Mouse (Mus musculus) thymus, postnatal 25 days (tissue): Measurements from ENCODE around the gene Zfp609.
"Not testable (repeated sequence)": the region's sequence is repeated elsewhere in the genome, so short reads cannot be mapped to it uniquely, and the experiment has no call there.

Experiments
- DNase-seq: peaks from one replicate; pipeline ENCODE4 v3.0.0; 2022

Zfp609 gene

GRCm38 (mm10) chr9:65811784-65812183 is 15.6 kb downstream of the Zfp609 start:
- DNase-seq: no peak

DNA sequence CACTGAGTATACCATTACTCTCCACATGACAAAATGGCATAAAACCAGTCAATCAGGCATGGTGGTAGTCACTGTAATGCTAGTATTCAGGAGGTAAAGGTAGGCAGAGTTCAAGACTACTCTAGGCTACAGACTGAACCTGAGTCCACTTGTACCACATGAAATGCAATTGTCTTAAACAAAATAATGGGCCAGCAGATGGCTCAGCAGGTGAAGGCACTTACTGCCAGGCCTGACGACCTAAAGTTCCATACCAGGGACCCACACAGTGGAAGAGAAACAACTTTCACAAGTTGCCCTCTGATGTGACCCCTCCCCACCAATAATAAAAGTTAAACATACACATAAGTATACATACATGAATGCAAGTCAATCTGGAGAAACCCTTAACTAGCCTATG is 19.5 kb downstream of the Zfp609 start:
- no peak for DNase-seq

DNA sequence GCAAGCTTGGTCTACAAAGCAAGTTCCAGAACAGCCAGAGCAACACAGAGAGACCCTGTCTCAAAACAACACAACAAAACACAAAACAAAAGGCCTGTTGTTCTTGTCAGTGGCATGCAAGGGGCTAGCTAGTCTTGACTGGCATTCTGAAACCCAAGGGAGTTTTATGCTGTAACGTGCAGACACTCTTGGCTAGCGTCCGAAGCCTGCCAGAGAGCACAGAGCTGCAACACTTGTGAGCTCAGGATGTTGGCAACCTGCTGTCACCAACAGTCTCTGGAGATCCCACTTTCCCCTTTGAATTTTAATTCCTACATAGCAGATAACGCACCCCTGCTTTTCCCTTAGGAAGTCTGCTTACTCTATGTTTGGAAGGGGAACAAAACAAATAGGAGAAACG is 20.1 kb downstream of the Zfp609 start:
- no peak for DNase-seq

DNA sequence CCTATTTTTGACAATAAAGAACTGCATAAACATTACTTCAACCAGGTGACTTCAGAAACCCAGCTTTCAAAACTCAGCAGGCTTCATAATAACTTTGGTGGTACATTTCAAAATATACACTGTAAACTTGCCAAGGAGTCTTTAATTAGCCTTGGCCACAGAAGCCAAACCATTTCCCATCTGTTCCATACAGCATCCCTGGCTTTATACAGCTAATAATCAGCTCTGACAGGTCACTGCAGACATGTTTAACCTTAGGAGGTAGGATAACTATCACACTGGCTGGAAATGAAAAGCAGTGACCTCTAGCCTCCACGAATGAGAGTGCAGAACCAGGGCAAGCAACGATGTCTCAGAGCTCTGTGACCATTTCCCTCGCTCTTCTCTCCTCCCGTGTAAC is 27.6 kb downstream of the Zfp609 start:
- no peak for DNase-seq

GRCm38 (mm10) chr9:65795651-65796050 is 31.7 kb downstream of the Zfp609 start:
- DNase-seq: no peak

DNA sequence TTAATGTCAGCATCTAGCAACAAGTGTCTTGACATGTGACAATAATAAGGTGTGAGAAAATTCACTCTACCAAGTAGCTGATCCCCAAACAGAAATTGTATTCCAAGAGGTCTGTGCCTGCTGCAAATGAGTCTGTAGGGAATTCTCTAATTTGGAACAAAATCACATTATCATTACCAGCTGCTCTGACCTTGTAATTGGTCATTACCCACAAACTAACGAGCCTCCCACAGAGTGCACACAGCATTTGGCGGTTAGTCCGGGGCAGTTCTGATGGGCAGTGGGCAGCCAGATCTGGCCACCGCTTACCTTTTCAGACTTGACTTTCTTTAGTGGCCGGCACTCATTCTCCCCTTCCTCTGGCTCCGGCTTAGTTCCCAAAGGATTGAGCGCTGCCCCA is 33.1 kb downstream of the Zfp609 start:
- DNase-seq: no peak

DNA sequence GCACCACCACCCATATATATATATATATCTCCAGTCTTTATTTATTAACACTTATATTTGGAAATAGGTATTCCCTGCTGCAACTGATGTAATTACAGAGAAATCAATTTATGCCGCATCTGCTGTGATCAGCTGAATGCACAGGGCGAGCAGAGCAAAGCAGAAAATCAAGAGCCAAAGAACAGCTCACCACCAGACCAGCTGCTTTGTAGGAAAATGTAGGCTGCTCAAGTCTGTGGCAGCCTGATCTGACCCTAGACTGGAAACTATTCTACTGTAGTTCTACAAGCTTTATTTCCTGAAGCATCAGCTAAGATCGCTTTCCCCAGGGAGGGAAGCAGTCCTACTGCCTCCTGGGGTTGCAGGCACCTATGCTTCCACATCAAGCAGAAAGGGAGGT is 33.9 kb downstream of the Zfp609 start:
- DNase-seq: no peak

DNA sequence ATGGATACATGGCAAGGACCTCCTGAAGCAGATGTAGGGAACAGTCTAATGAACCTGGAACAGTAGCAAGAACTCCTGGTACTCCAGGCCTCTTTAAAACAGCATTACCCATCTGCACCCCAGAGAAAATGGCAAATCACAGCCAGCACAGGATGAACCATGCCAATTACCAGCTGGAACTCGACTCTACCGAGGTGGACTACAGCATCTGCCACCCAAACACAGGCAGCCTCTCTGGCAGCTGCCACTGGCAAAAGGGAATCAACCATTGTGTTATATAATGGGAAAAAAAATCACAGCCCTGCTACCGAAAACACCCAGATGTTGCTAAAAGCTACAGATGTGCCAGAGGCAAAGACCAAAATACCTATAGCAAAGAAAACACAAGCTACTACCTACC is 34.3 kb downstream of the Zfp609 start:
- no peak for DNase-seq

DNA sequence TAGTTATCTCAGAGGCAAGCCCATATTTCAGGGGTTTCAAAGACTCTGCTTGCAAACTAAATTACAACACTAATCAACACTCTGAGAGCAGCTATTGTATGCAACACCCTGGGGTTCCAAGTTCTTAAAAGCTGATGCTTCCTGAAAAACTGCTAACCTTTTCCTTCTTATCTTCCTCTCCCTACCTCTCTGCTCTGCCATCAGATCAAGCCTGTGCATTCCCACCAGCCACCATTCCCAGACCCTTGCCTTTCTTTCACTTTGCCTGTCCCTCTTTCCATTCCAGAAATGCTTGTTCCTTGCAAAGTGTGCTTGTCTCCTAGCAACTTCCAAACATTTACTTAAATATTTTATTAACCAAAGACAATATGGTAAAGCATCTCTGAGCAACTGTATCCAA is 35.5 kb downstream of the Zfp609 start:
- DNase-seq: no peak

GRCm38 (mm10) chr9:65791106-65791505 is 36.3 kb downstream of the Zfp609 start:
- DNase-seq: no peak

DNA sequence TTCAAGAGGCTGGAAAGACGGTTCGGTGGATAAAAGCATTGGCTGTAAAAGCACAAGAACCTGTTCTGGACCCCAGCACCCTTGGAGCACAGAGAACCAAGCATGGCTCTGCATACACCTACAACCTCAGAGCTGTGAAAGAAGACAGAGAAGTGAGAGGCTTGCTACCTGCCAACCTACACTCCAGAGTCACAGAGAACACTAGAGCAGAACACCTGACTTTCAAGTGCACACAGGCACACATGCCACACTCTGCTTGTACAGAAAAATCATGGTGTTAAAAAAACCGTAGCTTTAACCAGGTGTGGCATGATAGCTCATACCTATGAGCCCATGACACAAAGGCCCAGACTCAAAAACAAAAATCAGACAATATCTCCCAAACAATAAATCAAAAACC is 37.6 kb downstream of the Zfp609 start:
- no peak for DNase-seq

GRCm38 (mm10) chr9:65788556-65788955 is 38.8 kb downstream of the Zfp609 start:
- no peak for DNase-seq

- DNase-seq: no peak
These were observed 39.5 kb downstream of the Zfp609 start for GRCm38 (mm10) chr9:65787829-65788344.

DNA sequence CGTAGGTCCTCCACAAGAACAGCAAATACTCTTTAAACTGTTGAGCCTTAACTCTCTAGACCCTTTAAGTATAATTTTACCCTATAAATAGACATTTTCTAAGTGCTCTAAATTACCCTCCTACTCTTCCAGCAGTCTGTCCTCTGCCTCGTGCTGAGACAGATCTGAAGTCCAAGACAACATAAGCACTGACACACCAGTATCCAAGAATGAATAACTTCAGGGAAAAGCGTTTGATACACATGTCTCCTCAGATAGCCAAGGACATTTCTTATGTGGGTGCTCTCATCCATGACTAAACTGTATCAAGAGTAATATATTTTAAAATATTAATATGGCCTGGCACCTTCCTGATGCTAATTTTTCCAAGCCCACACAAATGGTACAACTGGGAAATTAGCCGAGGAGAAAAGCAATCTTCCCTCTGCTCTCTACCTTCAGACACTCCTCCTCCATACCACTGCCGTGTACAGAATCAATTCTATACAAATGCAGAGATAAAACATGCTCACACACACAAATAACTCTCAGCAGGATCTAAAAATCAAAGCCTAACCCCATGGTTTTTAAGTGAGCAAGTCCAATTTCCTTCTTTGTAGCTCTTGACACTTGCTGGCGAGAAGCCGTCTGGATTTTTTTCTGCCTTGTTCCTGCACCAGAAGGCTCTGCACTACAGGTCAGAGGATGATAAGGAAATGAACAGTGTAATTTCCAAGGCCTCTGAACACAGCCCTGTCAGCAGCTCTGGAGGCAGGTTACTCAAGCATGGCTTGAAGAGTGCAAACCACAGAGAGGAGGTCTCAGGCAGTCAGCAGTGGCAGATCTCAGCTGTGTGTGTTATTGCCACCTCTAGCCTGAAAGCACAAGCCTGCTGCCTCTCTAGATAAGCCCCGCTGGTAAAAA is 40.2 kb downstream of the Zfp609 start:
- DNase-seq: no peak

GRCm38 (mm10) chr9:65785772-65786368 is 41.5 kb downstream of the Zfp609 start:
- DNase-seq: no peak

DNA sequence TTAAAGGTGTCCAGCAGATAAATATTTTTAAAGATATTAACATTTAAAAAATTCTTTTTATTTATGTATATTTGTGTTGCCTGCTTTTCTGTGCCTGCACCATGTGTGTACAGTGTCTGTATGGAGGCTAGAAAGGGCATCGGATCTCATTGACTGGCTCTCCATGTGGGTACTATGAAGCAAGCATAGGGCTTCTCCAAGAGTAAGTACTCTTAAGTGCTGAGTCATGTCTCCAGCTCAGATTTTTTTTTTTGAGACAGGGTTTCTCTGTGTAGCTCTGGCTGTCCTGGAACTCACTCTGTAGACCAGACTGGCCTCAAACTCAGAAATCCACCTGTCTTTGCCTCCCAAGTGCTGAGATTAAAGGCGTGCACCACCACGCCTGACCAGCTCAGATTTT is 47.7 kb downstream of the Zfp609 start:
- DNase-seq: not testable (repeated sequence)

GRCm38 (mm10) chr9:65776874-65777432 is 50.4 kb downstream of the Zfp609 start:
- no peak for DNase-seq

- DNase-seq: no peak
These were observed 51.1 kb downstream of the Zfp609 start for GRCm38 (mm10) chr9:65776137-65776872.

- no peak for DNase-seq
These were observed 53.6 kb downstream of the Zfp609 start for GRCm38 (mm10) chr9:65773783-65774182.

DNA sequence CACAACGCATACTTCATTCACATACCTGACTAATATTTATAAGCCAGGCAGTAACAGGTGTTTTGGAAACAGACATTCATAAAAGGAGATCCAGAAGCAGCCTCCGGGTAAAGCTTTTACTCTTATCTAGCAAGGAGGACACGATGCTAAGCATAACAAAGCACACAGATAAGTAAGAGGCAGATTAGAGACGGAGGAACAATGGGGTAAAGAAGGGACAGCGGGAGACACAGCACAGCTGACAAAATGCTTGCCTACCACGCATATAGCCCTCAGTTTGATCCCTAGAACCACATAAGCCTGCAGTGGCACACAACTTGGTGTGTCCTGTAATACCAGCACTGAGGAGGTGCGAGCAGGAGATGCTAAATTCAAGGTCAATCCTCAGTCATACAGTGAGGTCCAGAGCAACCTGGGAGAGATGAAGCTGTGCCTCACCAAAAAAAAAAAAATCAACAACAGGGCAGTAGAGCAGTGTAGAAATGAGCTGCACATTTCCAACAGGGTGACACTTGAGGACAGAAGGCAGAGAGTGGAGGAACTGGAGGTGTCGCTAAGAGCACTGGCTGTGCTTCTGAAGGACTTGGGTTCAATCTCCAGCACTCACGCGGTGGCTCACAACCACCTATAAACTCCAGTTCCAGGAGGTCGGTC is 56.2 kb downstream of the Zfp609 start:
- no peak for DNase-seq

- DNase-seq: no peak
These were observed 64.6 kb downstream of the Zfp609 start for GRCm38 (mm10) chr9:65762728-65763127.

GRCm38 (mm10) chr9:65759992-65760391 is 67.4 kb downstream of the Zfp609 start:
- no peak for DNase-seq

- no peak for DNase-seq
These were observed 68.1 kb downstream of the Zfp609 start for GRCm38 (mm10) chr9:65759256-65759655.
